Mouse (Mus musculus) heart, embryonic 14.5 days (tissue): Measurements from ENCODE around the gene Cd34. TPM values are rescaled to one million over a fixed set of nuclear protein-coding genes. Genes with fewer than 3 reads are reported as not detected.

Experiments used
- polyA plus RNA-seq: library from polyadenylated mRNA; unstranded; fragments of >200 nt; fragmentation: Nextera tagmentation; extraction: Ambion mirVana; gene quantifications from 2 replicates; pipeline ENCODE4 v1.2.1, GENCODE M21; 2014

Cd34 gene
- polyA plus RNA-seq, 1 experiment from 2014 or later = 103 TPM

Other genes starting within 250 kb of the Cd34 start
- 0.53 and 0.54 TPM in 2 replicates for gene Cd46, start 153.4 kb downstream of the Cd34 start, polyA plus RNA-seq
- gene Cr1l, start 192.8 kb downstream of the Cd34 start, polyA plus RNA-seq = 54.9 and 67.3 TPM in 2 replicates
- gene Cr2, start 237.9 kb downstream of the Cd34 start, polyA plus RNA-seq = 0.15 and 0.38 TPM in 2 replicates